Mouse (Mus musculus) midbrain, embryonic 11.5 days (tissue): Measurements from ENCODE around the gene AU022751. TPM values are rescaled to one million over a fixed set of nuclear protein-coding genes. Genes with fewer than 3 reads are reported as not detected.
A peak's percentile ranks its signal among the peaks of the same experiment; 100 is the strongest.
"Not testable (repeated sequence)": the region's sequence is repeated elsewhere in the genome, so short reads cannot be mapped to it uniquely, and the experiment has no call there.

ENCODE experiments used
- ATAC-seq: fragments of 200-750 bp; cut with Nextera tagmentation; 2 replicates; pipeline ENCODE4 v1.8.0; 2017; ENCODE audit warnings: moderate TSS enrichment, moderate library complexity; ENCODE audit not compliant: low FRiP score
- DNase-seq: peaks from one replicate; pipeline ENCODE4 v3.0.0; 2015; ENCODE audit warnings: low spot score; ENCODE audit errors: missing footprints
- H3K27ac ChIP-seq: fragments of 300-500 bp; sonication (generic); 2 replicates; pipeline ENCODE4 v1.5.1; 2014; ENCODE audit warnings: low read depth, low read length
- H3K27me3 ChIP-seq: fragments of 300-500 bp; sonication (generic); 2 replicates; pipeline ENCODE4 v1.6.1; 2014; ENCODE audit warnings: mild to moderate bottlenecking, low read length, moderate library complexity, mixed read lengths; ENCODE audit not compliant: control insufficient read depth, insufficient read depth
- H3K36me3 ChIP-seq: fragments of 300-500 bp; sonication (generic); 2 replicates; pipeline ENCODE4 v1.6.1; 2014; ENCODE audit warnings: mild to moderate bottlenecking, low read length, moderate library complexity, mixed read lengths; ENCODE audit not compliant: control insufficient read depth, insufficient read depth
- H3K4me1 ChIP-seq: fragments of 300-500 bp; sonication (generic); 2 replicates; pipeline ENCODE4 v1.6.1; 2014; ENCODE audit warnings: low read length; ENCODE audit not compliant: control insufficient read depth, insufficient read depth
- H3K4me2 ChIP-seq: fragments of 300-500 bp; sonication (generic); 2 replicates; pipeline ENCODE4 v1.6.1; 2014; ENCODE audit warnings: mild to moderate bottlenecking, moderate library complexity
- H3K4me3 ChIP-seq: fragments of 300-500 bp; sonication (generic); 2 replicates; pipeline ENCODE4 v1.5.1; 2014; ENCODE audit warnings: low read depth, low read length
- H3K9ac ChIP-seq: fragments of 300-500 bp; sonication (generic); 2 replicates; pipeline ENCODE4 v1.6.1; 2014; ENCODE audit warnings: low read length
- H3K9me3 ChIP-seq: fragments of 300-500 bp; sonication (generic); 2 replicates; pipeline ENCODE4 v1.6.1; 2016; ENCODE audit warnings: low read length; ENCODE audit not compliant: control insufficient read depth
- WGBS: fragments of 180-500 bp; shearing (Covaris S2); extraction: QIAGEN DNeasy Blood & Tissue Kit; methylation state at CpG from one replicate; pipeline ENCODE4 v1.1.7; 2014; 5-methylcytosine and 5-hydroxymethylcytosine counted together
- microRNA-seq: library from miRNA; unstranded; fragments of <30 nt; microRNA quantifications from one replicate; pipeline ENCODE4, GENCODE M21; 2017
- polyA plus RNA-seq: library from polyadenylated mRNA; unstranded; fragments of >200 nt; fragmentation: Nextera tagmentation; extraction: Ambion mirVana; gene quantifications from 2 replicates; pipeline ENCODE4 v1.2.1, GENCODE M21; 2014

Gene AU022751
- polyA plus RNA-seq, result not detected in 2 replicates

DNA sequence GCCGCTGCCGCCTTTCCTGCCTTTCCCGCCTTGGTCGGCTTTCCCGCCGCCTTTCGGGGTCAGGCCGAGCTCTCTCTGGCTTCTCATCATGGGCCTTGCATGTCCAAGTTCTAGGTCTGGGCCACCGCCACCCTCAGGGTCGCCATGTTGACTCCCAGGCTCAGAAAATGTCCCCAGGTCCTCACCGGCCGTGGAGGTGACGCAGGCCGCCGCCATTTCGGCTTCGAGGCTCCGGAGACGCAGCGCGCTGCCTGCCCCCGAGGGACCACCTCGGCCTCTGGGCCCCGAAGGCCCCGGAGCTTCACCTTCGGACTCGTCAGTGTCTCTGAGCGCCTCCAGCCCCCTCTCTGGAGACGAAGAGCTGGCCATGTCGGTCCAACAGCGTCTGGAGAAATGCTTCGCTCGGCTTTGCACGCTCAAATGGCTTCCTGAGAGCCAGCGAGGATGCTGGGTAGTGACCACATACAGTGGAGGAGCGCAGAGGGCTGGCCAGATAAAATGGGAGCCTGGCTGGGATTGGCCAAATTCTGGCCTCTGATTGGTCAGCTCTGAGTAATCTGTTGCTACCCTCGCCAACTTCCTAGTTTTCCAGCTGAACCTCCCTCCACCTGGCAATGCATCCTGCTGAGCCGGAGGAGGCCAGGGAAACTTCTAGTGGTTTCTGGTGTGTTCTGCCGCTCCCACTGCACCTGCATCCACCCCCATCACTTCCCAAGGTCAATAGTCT, at the start of gene AU022751:
Gene AU022751 (minus strand): TSS at position 466 of the 727 bp plus-strand sequence.
- H3K9ac ChIP-seq, result no peak within 1 kb of the TSS
- no peak for ATAC-seq
- no peak within 1 kb of the TSS for H3K4me3 ChIP-seq
- H3K27ac ChIP-seq, result no peak within 1 kb of the TSS
- H3K4me2 ChIP-seq, result no peak within 1 kb of the TSS
- H3K9me3 ChIP-seq, result peaks cover 8% of the 10 kb centered on the region; the same call in 1 of the 2 replicates
- no peaks in the 10 kb centered on the region for H3K36me3 ChIP-seq
- 94% methylated on average over 37 of the region's 39 CpGs for WGBS
- no peaks in the 10 kb centered on the region for H3K4me1 ChIP-seq
- no peak for DNase-seq
- no peaks in the 10 kb centered on the region for H3K27me3 ChIP-seq

DNA sequence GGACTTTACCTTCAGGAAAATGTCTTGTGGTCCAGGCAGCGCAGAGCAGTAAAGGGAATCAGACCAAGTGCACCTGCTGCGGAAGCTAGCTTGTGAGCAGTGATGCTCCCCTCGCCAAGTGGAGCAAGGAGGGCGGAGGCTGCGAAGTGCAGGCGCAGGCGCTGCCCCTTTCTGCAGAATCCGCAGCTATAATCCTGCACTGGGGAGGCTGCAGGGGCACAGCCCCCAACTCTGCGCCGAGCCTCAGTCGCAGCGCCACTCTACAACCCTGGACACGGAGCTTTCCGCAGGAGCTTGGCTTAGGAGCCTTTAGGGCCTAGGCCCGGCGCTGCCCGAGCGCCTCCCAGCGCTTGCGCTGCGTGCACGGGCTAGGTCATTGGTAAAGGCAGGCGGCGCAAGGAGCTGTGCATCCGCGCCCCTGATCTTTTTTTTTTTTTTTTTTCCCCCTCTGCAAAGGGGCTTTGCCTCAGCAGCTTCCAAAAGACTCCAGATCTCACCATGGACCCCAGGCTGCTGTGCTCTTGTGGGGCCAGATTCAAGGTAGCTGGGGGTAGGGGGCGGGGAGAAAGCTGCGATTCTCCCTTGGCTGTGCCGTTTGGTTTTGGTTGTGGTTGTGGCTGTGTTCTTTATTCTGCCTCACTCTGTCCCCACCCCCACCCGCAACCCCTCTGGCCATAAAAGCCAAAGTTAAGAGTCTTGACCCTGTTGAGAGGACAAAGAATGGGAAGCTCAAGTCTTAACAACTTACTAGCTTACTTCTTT, 9.0 kb upstream of the AU022751 start:
- Histone ChIP-seq H3K4me3 (peak overlapping the region; percentile 23), H3K9me3 (no peaks in the 10 kb centered on the region), H3K36me3 (no peaks in the 10 kb centered on the region), H3K9ac (peak overlapping the region; percentile 46), H3K27ac (peak overlapping the region; percentile 3; the same call in 1 of the 2 replicates), H3K4me1 (no peaks in the 10 kb centered on the region), H3K4me2 (peak overlapping the region; percentile 32), H3K27me3 (no peaks in the 10 kb centered on the region)
- 12% methylated on average over 27 of the region's 30 CpGs for WGBS
- DNase-seq, result peak; percentile 92
- ATAC-seq, result peak; percentile 97

DNA sequence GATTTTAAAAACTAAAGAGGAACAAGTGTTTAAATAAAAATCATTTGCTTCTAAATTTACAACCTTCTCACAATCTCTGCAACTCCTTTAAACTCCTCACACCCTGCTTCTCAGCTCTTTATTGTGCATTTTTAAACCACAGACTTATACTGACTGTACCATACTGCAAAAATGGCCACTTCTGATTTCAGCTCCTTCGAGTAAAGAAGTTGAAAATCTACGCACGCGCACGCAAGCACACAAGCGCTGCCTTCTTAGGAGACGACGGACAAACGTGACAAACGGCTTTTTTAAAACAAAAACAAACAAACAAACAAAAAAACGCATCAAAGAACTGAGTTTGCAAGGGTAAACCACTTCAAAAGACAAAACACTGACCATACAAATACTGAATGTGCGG, 8.3 kb upstream of the AU022751 start:
- WGBS, result 21% methylated on average over 12 of the region's 12 CpGs
- peak overlapping the region; percentile 32 for H3K4me2 ChIP-seq
- no peak overlapping the region for H3K27ac ChIP-seq
- ATAC-seq (0 out of 2 replicates have a peak, but pooled peaks have one; percentile 8), DNase-seq (no peak)
- peak overlapping the region; percentile 23 for H3K4me3 ChIP-seq
- H3K27me3 ChIP-seq, result no peaks in the 10 kb centered on the region
- H3K4me1 ChIP-seq, result no peaks in the 10 kb centered on the region
- no peaks in the 10 kb centered on the region for H3K36me3 ChIP-seq
- no peaks in the 10 kb centered on the region for H3K9me3 ChIP-seq
- H3K9ac ChIP-seq, result peak overlapping the region; percentile 46; the same call in 1 of the 2 replicates

DNA sequence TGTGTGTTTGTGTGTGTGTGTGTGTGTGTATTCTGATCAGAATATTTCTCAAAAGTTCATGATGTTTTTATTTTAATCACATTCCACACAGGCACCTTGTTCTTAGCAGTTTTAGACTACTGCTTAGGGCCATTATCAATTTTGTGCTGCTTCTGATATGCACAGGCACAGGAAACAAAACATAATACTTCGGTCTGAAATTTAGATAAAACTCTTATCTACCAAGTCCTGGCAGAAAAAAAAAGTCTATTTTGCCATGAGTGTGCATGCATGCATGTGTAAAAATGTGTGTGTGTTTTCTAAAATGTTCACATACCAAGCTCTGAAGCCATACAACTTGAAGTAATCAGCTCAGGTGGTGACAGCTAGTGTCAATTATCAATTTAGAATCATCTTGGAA, 21.7 kb downstream of the AU022751 start:
- no peak for ATAC-seq
- Histone ChIP-seq H3K9me3 (no peaks in the 10 kb centered on the region), H3K4me1 (no peaks in the 10 kb centered on the region), H3K4me3 (no peak overlapping the region), H3K4me2 (no peak overlapping the region), H3K27ac (no peak overlapping the region), H3K27me3 (no peaks in the 10 kb centered on the region), H3K36me3 (no peaks in the 10 kb centered on the region), H3K9ac (no peak overlapping the region)
- 94% methylated on average over 1 of the region's 1 CpGs for WGBS
- DNase-seq, result no peak

DNA sequence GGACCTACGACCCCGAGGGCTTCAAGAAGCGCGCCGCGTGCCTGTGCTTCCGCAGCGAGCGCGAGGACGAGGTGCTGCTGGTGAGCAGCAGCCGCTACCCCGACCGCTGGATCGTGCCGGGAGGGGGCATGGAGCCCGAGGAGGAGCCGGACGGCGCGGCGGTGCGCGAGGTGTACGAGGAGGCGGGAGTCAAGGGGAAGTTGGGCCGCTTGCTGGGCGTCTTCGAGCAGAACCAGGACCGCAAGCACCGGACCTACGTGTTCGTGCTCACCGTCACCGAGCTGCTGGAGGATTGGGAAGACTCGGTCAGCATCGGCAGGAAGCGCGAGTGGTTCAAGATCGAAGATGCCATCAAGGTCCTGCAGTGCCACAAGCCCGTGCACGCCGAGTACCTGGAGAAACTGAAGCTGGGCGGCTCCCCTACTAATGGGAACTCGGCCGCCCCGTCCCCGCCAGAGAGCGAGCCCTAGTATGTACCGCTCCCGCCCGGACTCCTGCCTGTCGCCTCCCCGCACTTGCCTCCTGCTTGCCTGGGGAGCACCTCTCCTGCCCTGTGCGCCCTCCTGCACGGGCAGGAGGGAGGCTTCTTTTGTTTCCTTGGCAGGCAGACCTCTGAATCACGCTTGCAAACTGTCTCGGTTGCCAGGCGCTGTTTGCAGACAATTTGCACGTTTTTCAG, 35.1 kb downstream of the AU022751 start:
- no CpG with 5 or more reads among the region's 60 CpGs for WGBS
- not testable (repeated sequence) for H3K36me3 ChIP-seq, H3K9me3 ChIP-seq, H3K4me1 ChIP-seq, H3K27me3 ChIP-seq, H3K27ac ChIP-seq, DNase-seq
- Histone ChIP-seq H3K4me3 (peak overlapping the region; percentile 30; the same call in 1 of the 2 replicates), H3K9ac (0 out of 2 replicates have a peak overlapping the region, but pooled peaks have one; percentile 16), H3K4me2 (peak overlapping the region; percentile 40)
- peak; percentile 72 for ATAC-seq

DNA sequence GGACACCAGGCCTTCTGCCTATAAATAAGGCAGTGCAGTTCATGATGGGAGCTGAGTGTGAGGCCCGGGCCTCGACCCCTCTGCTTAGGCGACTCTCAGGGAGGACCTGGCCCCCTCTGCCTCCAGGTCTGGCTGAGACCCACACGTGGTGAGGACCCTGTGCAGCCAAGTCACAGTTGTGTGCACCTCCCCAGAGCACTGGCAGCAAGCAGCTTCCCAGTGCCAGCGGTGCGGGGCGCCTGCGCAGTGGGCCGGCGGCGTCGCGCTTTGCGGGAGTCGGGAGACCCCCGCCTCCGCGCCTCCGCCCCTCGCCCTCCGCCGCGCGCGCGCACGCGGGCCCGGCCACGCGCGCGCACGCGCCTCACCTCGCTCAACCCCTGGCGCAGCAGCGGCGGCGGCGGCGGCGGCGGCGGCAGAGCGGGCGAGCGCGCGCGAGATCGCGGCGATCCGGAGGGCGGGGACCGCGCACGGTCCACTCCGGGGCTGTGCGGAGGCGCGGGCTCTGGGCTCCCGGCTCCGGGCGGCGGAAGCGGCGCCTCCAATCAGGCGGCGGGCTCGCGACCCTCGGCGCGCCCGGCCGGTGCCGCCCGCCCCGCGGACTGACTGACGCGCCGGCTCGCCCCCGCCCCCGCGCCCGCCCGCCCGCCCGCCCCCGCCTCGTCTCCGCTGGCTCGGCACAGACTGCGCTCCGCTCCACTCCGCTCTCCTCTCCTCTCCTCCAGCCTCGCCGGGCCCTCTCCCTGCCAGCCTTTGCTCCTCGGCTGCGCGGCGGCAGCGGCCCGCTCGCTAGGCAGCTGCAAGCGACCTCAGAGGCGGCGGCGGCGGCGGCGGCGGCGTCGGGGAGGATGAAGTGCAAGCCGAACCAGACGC, 35.9 kb downstream of the AU022751 start, which contains the start of gene Nudt11:
Gene Nudt11 (plus strand): TSS at position 388 of the 870 bp plus-strand sequence.
- H3K4me3 ChIP-seq, result peak within 1 kb of the TSS; percentile 30; the same call in 1 of the 2 replicates
- peak; percentile 89 for ATAC-seq
- not testable (repeated sequence) for H3K27ac ChIP-seq, H3K36me3 ChIP-seq, H3K4me1 ChIP-seq, H3K9ac ChIP-seq, DNase-seq, H3K27me3 ChIP-seq, H3K9me3 ChIP-seq
- 25% methylated on average over 8 of the region's 121 CpGs for WGBS
- H3K4me2 ChIP-seq, result peak within 1 kb of the TSS; percentile 25; the same call in 1 of the 2 replicates

Small RNA genes within 50 kb of the gene (microRNA-seq; reads per million reads assigned to microRNA genes)
- gene Gm27360, result not detected

Other genes starting within 250 kb of the AU022751 start
- gene Nudt11, start 36.0 kb downstream of the AU022751 start, polyA plus RNA-seq, result 13.2 TPM in 2 replicates
- gene Nudt10, start 89.6 kb upstream of the AU022751 start, polyA plus RNA-seq, result 29.2 and 29.6 TPM in 2 replicates
- gene Bmp15, start 237.3 kb upstream of the AU022751 start, polyA plus RNA-seq, result 0.07 TPM in 1 of 2 replicates, not detected in the other